Mouse (Mus musculus): Measurements from ENCODE around the gene Gsta2. TPM values are rescaled to one million over a fixed set of nuclear protein-coding genes. Genes with fewer than 3 reads are reported as not detected.

The Gsta2 gene
- 0.18 TPM in 1 of 2 replicates, not detected in the other for polyA plus RNA-seq (2016; fragmentation: Nextera tagmentation; extraction: Ambion mirVana)

- WGBS (ENCODE audit: insufficient replicate concordance): 78% methylated on average over 8 of the region's 8 CpGs
These were observed at the start of gene Gsta2 for GRCm38 (mm10) chr9:78355611-78356010. Gene Gsta2, minus strand, starts transcription at chr9:78355788.

GRCm38 (mm10) chr9:78401596-78401995 lies 46.0 kb upstream of the Gsta2 start:
- Histone ChIP-seq H3K4me3 (no peak overlapping the region), H3K4me2 (no peak overlapping the region), H3K9ac (no peak overlapping the region), H3K9me3 (replicated peaks) (no peaks in the 10 kb centered on the region), H3K36me3 (no peaks in the 10 kb centered on the region), H3K27ac (no peak overlapping the region), H3K4me1 (no peaks in the 10 kb centered on the region), H3K27me3 (replicated peaks) (peaks cover 30% of the 10 kb centered on the region)
- no peak for ATAC-seq
- WGBS (ENCODE audit: insufficient replicate concordance): 75% methylated on average over 7 of the region's 7 CpGs

More at GRCm38 (mm10) chr9:78355611-78356010, at the start of gene Gsta2:
- Histone ChIP-seq H3K4me3 (no peak within 1 kb of the TSS), H3K27ac (no peak within 1 kb of the TSS), H3K9me3 (replicated peaks) (no peaks in the 10 kb centered on the region), H3K27me3 (replicated peaks) (no peaks in the 10 kb centered on the region), H3K36me3 (no peaks in the 10 kb centered on the region), H3K4me2 (no peak within 1 kb of the TSS), H3K4me1 (no peaks in the 10 kb centered on the region), H3K9ac (no peak within 1 kb of the TSS)
- no peak for ATAC-seq

- Histone ChIP-seq H3K4me3 (no peak overlapping the region), H3K27ac (no peak overlapping the region), H3K4me1 (peaks cover 8% of the 10 kb centered on the region), H3K27me3 (replicated peaks) (peaks cover 40% of the 10 kb centered on the region), H3K4me2 (no peak overlapping the region), H3K9me3 (replicated peaks) (no peaks in the 10 kb centered on the region), H3K36me3 (no peaks in the 10 kb centered on the region), H3K9ac (no peak overlapping the region)
- WGBS (ENCODE audit: insufficient replicate concordance): 67% methylated on average over 5 of the region's 5 CpGs
- ATAC-seq: no peak
These were observed 45.0 kb upstream of the Gsta2 start for GRCm38 (mm10) chr9:78400570-78400969.

- ATAC-seq: no peak
- peaks cover 81% of the 10 kb centered on the region for H3K27me3 ChIP-seq (replicated peaks)
These were observed 40.9 kb upstream of the Gsta2 start for GRCm38 (mm10) chr9:78396517-78396916.

GRCm38 (mm10) chr9:78395630-78396351 lies 40.2 kb upstream of the Gsta2 start, which contains the start of gene Ddx43:
Gene Ddx43, plus strand, starts transcription at chr9:78395777.
- 2% methylated on average over 92 of the region's 93 CpGs for WGBS (ENCODE audit: insufficient replicate concordance)
- peak within 1 kb of the TSS; percentile 45 for H3K4me3 ChIP-seq
- H3K27ac ChIP-seq: no peak within 1 kb of the TSS
- ATAC-seq: 0 out of 2 replicates have a peak, but pooled peaks have one; percentile 40
- no peaks in the 10 kb centered on the region for H3K36me3 ChIP-seq
- peaks cover 88% of the 10 kb centered on the region for H3K27me3 ChIP-seq (replicated peaks)
- no peaks in the 10 kb centered on the region for H3K9me3 ChIP-seq (replicated peaks)
- H3K4me2 ChIP-seq: peak within 1 kb of the TSS; percentile 59
- peaks cover 10% of the 10 kb centered on the region for H3K4me1 ChIP-seq
- no peak within 1 kb of the TSS for H3K9ac ChIP-seq

More at GRCm38 (mm10) chr9:78396517-78396916, 40.9 kb upstream of the Gsta2 start:
- Histone ChIP-seq H3K36me3 (no peaks in the 10 kb centered on the region), H3K9me3 (replicated peaks) (no peaks in the 10 kb centered on the region), H3K4me3 (peak overlapping the region; percentile 45; the same call in 1 of the 2 replicates), H3K4me1 (peaks cover 10% of the 10 kb centered on the region), H3K27ac (no peak overlapping the region), H3K4me2 (peak overlapping the region; percentile 59; the same call in 1 of the 2 replicates), H3K9ac (no peak overlapping the region)
- 44% methylated on average over 9 of the region's 9 CpGs for WGBS (ENCODE audit: insufficient replicate concordance)

GRCm38 (mm10) chr9:78395244-78395629 lies 39.6 kb upstream of the Gsta2 start:
- H3K4me3 ChIP-seq: peak overlapping the region; percentile 45
- H3K4me1 ChIP-seq: peaks cover 10% of the 10 kb centered on the region
- H3K27ac ChIP-seq: no peak overlapping the region
- no peak overlapping the region for H3K9ac ChIP-seq
- no peaks in the 10 kb centered on the region for H3K36me3 ChIP-seq
- H3K9me3 ChIP-seq (replicated peaks): no peaks in the 10 kb centered on the region
- H3K27me3 ChIP-seq (replicated peaks): peaks cover 90% of the 10 kb centered on the region
- no peak for ATAC-seq
- peak overlapping the region; percentile 59 for H3K4me2 ChIP-seq
- WGBS (ENCODE audit: insufficient replicate concordance): 27% methylated on average over 11 of the region's 11 CpGs

GRCm38 (mm10) chr9:78394602-78395001 lies 39.0 kb upstream of the Gsta2 start:
- H3K9ac ChIP-seq: no peak overlapping the region
- H3K4me3 ChIP-seq: no peak overlapping the region
- ATAC-seq: no peak
- H3K27ac ChIP-seq: no peak overlapping the region
- H3K9me3 ChIP-seq (replicated peaks): no peaks in the 10 kb centered on the region
- H3K27me3 ChIP-seq (replicated peaks): peaks cover 89% of the 10 kb centered on the region
- no peaks in the 10 kb centered on the region for H3K36me3 ChIP-seq
- WGBS (ENCODE audit: insufficient replicate concordance): 49% methylated on average over 7 of the region's 7 CpGs
- H3K4me2 ChIP-seq: no peak overlapping the region
- peaks cover 10% of the 10 kb centered on the region for H3K4me1 ChIP-seq

- H3K4me2 ChIP-seq: no peak overlapping the region
- H3K9me3 ChIP-seq (replicated peaks): no peaks in the 10 kb centered on the region
- no peaks in the 10 kb centered on the region for H3K36me3 ChIP-seq
- WGBS (ENCODE audit: insufficient replicate concordance): 79% methylated on average over 10 of the region's 10 CpGs
- no peak for ATAC-seq
- H3K27ac ChIP-seq: no peak overlapping the region
- H3K9ac ChIP-seq: no peak overlapping the region
- peaks cover 10% of the 10 kb centered on the region for H3K4me1 ChIP-seq
- no peak overlapping the region for H3K4me3 ChIP-seq
- H3K27me3 ChIP-seq (replicated peaks): peaks cover 87% of the 10 kb centered on the region
These were observed 38.2 kb upstream of the Gsta2 start for GRCm38 (mm10) chr9:78393741-78394140.

GRCm38 (mm10) chr9:78389981-78390380 lies 34.4 kb upstream of the Gsta2 start:
- ATAC-seq: no peak
- H3K36me3 ChIP-seq: no peaks in the 10 kb centered on the region
- H3K27ac ChIP-seq: no peak overlapping the region
- peaks cover 52% of the 10 kb centered on the region for H3K27me3 ChIP-seq (replicated peaks)
- H3K9me3 ChIP-seq (replicated peaks): no peaks in the 10 kb centered on the region
- no peak overlapping the region for H3K4me3 ChIP-seq
- no peak overlapping the region for H3K9ac ChIP-seq
- no peak overlapping the region for H3K4me2 ChIP-seq
- no peaks in the 10 kb centered on the region for H3K4me1 ChIP-seq
- 30% methylated on average over 5 of the region's 5 CpGs for WGBS (ENCODE audit: insufficient replicate concordance)

GRCm38 (mm10) chr9:78386947-78387346 lies 31.4 kb upstream of the Gsta2 start:
- 62% methylated on average over 7 of the region's 7 CpGs for WGBS (ENCODE audit: insufficient replicate concordance)

GRCm38 (mm10) chr9:78385893-78386292 lies 30.3 kb upstream of the Gsta2 start:
- Histone ChIP-seq H3K4me2 (no peak overlapping the region), H3K27ac (no peak overlapping the region), H3K27me3 (replicated peaks) (peaks cover 11% of the 10 kb centered on the region; the same call in 1 of the 2 replicates), H3K4me1 (no peaks in the 10 kb centered on the region), H3K4me3 (no peak overlapping the region), H3K9me3 (replicated peaks) (no peaks in the 10 kb centered on the region), H3K36me3 (no peaks in the 10 kb centered on the region), H3K9ac (no peak overlapping the region)
- no peak for ATAC-seq
- WGBS (ENCODE audit: insufficient replicate concordance): 45% methylated on average over 3 of the region's 3 CpGs

More at GRCm38 (mm10) chr9:78386947-78387346, 31.4 kb upstream of the Gsta2 start:
- Histone ChIP-seq H3K4me2 (no peak overlapping the region), H3K36me3 (no peaks in the 10 kb centered on the region), H3K9me3 (replicated peaks) (no peaks in the 10 kb centered on the region), H3K4me3 (no peak overlapping the region), H3K27me3 (replicated peaks) (peaks cover 22% of the 10 kb centered on the region; the same call in 1 of the 2 replicates), H3K9ac (no peak overlapping the region), H3K27ac (no peak overlapping the region), H3K4me1 (no peaks in the 10 kb centered on the region)
- no peak for ATAC-seq

- Histone ChIP-seq H3K9ac (no peak within 1 kb of the TSS), H3K27me3 (replicated peaks) (peaks cover 53% of the 10 kb centered on the region), H3K4me2 (peak within 1 kb of the TSS; percentile 52), H3K4me3 (peak within 1 kb of the TSS; percentile 15), H3K9me3 (replicated peaks) (no peaks in the 10 kb centered on the region), H3K4me1 (peaks cover 7% of the 10 kb centered on the region; the same call in 1 of the 2 replicates), H3K27ac (no peak within 1 kb of the TSS), H3K36me3 (no peaks in the 10 kb centered on the region)
- 8% methylated on average over 22 of the region's 23 CpGs for WGBS (ENCODE audit: insufficient replicate concordance)
- ATAC-seq: no peak
These were observed 22.7 kb upstream of the Gsta2 start, which contains the start of gene Ooep for GRCm38 (mm10) chr9:78378113-78378785. Gene Ooep, minus strand, starts transcription at chr9:78378725.

Measured in liver, embryonic 12.5 days (tissue).